Mouse (Mus musculus) embryonic facial prominence, embryonic 10.5 days (tissue): ENCODE measurements at regions not wholly inside any gene's neighbourhood (a gene's known extent, or its start where the extent isn't known, plus 50 kb on each side); places are given as distances from the start of the nearest gene placed in this dataset.

ENCODE experiments used
- DNase-seq: peaks from one replicate; pipeline ENCODE4 v3.0.0-alpha.2; 2017; ENCODE audit warnings: low spot score
- H3K27ac ChIP-seq: fragments of 300-500 bp; sonication (generic); replicated peaks from 2 replicates; pipeline ENCODE4 v1.5.1; 2016; ENCODE audit warnings: mild to moderate bottlenecking
- H3K27me3 ChIP-seq: fragments of 300-500 bp; sonication (generic); replicated peaks from 2 replicates; pipeline ENCODE4 v1.6.1; 2016; ENCODE audit warnings: low read depth, mild to moderate bottlenecking; ENCODE audit not compliant: poor library complexity, severe bottlenecking
- H3K36me3 ChIP-seq: fragments of 300-500 bp; sonication (generic); replicated peaks from 2 replicates; pipeline ENCODE4 v1.6.1; 2016; ENCODE audit warnings: mild to moderate bottlenecking, moderate library complexity
- H3K4me1 ChIP-seq: fragments of 300-500 bp; sonication (generic); 2 replicates; pipeline ENCODE4 v1.6.1; 2016
- H3K4me3 ChIP-seq: fragments of 300-500 bp; sonication (generic); 2 replicates; pipeline ENCODE4 v1.5.1; 2016; ENCODE audit warnings: mild to moderate bottlenecking, moderate library complexity
- H3K9me3 ChIP-seq: fragments of 300-500 bp; sonication (generic); 2 replicates; pipeline ENCODE4 v1.6.1; 2016; ENCODE audit warnings: mild to moderate bottlenecking
- WGBS: fragments of 180-500 bp; shearing (Covaris S2); methylation state at CpG from one replicate; pipeline ENCODE4 v1.1.7; 2016; 5-methylcytosine and 5-hydroxymethylcytosine counted together

- H3K4me1 ChIP-seq = peaks cover 15% of the 10 kb centered on the region
- no peak overlapping the region for H3K27ac ChIP-seq
- WGBS = 59% methylated on average over 6 of the region's 6 CpGs
- DNase-seq = peak; percentile 56
- no peaks in the 10 kb centered on the region for H3K27me3 ChIP-seq
- no peaks in the 10 kb centered on the region for H3K9me3 ChIP-seq
- no peak overlapping the region for H3K4me3 ChIP-seq
- H3K36me3 ChIP-seq = no peaks in the 10 kb centered on the region
These were observed 279.8 kb upstream of the Foxq1 start for GRCm38 (mm10) chr13:31276005-31276644.

- Histone ChIP-seq H3K4me1 (peaks cover 9% of the 10 kb centered on the region; the same call in 1 of the 2 replicates), H3K27me3 (0 out of 2 replicates have a peak, but pooled peaks cover 8% of the 10 kb centered on the region), H3K27ac (no peak overlapping the region), H3K9me3 (no peaks in the 10 kb centered on the region), H3K4me3 (no peak overlapping the region), H3K36me3 (no peaks in the 10 kb centered on the region)
- WGBS = 89% methylated on average over 7 of the region's 7 CpGs
- DNase-seq = no peak
These were observed 265.3 kb upstream of the Foxq1 start for GRCm38 (mm10) chr13:31290630-31291029.

DNA sequence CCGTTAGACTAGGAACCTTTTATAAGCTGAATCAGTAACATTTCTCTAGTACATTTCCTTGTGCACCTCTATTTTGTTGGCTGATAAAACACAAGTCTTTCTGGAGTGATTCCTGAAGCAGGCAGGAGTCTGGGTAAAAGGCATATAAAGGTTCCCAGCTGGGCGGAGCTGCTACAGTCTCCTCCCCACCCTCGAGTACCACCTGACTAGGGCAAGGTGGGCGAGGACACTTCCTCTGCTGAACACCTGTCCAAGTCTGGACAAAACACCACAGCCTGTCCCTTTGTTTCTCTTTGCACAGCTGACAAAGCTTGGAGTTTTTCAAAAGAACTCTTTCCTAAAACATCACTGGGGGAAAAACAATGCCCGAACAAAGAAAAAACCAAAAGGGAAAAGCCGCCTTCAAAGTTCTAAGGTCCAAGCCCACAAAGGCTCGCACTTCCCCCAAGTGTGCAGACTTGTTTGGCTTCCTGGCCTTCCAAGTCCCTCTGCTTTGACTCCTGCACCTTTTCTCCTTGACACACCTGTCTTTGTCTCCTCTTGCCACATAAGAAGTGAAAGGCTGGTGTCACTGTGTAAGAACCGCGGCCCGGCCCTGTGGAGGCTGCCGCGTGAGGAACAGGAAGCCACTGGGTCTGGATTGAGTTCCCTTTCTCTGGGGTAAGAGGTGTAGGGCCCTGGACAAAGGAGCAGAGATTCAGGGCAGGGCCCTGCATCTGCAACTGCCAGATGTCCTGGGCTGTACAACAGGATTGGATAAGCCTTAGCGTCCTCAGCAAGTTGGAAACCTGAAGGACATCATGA, 263.1 kb upstream of the Foxq1 start:
- H3K4me3 ChIP-seq = no peak overlapping the region

DNA sequence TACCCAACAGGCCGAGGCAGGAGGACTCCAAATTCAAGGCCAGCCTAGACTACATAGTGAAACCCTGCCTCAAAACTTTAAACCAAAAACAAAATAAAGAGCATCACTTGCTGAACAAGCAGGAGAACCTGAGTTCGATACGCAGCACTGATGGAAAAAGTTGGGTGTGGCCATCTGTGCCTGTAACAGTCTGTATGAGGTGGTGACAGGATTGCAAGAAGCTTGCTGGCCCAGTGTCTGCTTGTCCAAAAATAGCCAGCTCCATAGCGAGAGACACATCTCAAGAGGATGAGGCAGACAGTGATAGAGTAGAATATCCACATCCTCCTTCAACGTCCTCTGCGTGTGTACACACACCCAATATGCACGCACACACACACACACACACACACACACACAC, 261.9 kb upstream of the Foxq1 start:
- WGBS = 94% methylated on average over 7 of the region's 7 CpGs
- H3K36me3 ChIP-seq = no peaks in the 10 kb centered on the region
- no peak overlapping the region for H3K4me3 ChIP-seq
- DNase-seq = no peak
- no peak overlapping the region for H3K27ac ChIP-seq
- peaks cover 9% of the 10 kb centered on the region; the same call in 1 of the 2 replicates for H3K4me1 ChIP-seq
- 0 out of 2 replicates have a peak, but pooled peaks cover 8% of the 10 kb centered on the region for H3K27me3 ChIP-seq
- H3K9me3 ChIP-seq = no peaks in the 10 kb centered on the region

More for the DNA sequence above, 263.1 kb upstream of the Foxq1 start:
- Histone ChIP-seq H3K9me3 (no peaks in the 10 kb centered on the region), H3K36me3 (no peaks in the 10 kb centered on the region), H3K27me3 (0 out of 2 replicates have a peak, but pooled peaks cover 8% of the 10 kb centered on the region), H3K27ac (no peak overlapping the region), H3K4me1 (peaks cover 9% of the 10 kb centered on the region; the same call in 1 of the 2 replicates)
- WGBS = 86% methylated on average over 13 of the region's 13 CpGs
- DNase-seq = no peak

- Histone ChIP-seq H3K9me3 (no peaks in the 10 kb centered on the region), H3K27me3 (no peaks in the 10 kb centered on the region), H3K4me1 (no peaks in the 10 kb centered on the region), H3K4me3 (no peak overlapping the region), H3K27ac (no peak overlapping the region), H3K36me3 (no peaks in the 10 kb centered on the region)
- WGBS = 88% methylated on average over 5 of the region's 5 CpGs
- no peak for DNase-seq
These were observed 252.7 kb upstream of the Foxq1 start for GRCm38 (mm10) chr13:31303194-31303593.

DNA sequence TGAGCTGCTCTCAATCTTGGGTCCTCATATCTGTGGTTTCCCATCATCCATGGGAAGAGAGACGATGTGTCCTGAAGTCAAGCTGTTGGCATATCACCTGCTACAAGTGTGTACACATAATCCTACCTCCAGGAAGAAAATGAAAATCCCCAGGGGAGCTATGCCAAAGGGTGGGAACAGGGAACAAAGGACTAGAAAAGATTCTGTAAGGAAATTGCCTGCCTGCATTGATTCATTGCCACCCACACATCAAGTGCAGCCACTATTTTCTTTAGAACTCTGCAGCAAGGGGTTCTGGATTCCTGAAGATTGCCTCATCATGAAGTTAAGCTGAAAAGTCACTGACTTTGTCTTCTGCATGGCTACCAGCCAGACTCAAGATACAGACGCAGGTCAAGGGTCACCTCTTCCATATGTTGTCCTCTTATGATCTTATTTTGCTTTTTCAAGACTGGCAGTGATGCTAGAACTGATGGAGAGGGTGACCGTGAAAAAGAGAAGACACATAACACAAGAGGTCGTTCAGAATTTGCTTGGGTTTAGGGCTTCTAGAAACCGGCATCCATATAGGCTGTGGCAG, 251.6 kb upstream of the Foxq1 start:
- no peak overlapping the region for H3K27ac ChIP-seq
- peaks cover 6% of the 10 kb centered on the region for H3K4me1 ChIP-seq
- 82% methylated on average over 5 of the region's 5 CpGs for WGBS
- H3K27me3 ChIP-seq = no peaks in the 10 kb centered on the region
- no peaks in the 10 kb centered on the region for H3K9me3 ChIP-seq
- no peak for DNase-seq
- H3K36me3 ChIP-seq = no peaks in the 10 kb centered on the region
- no peak overlapping the region for H3K4me3 ChIP-seq

DNA sequence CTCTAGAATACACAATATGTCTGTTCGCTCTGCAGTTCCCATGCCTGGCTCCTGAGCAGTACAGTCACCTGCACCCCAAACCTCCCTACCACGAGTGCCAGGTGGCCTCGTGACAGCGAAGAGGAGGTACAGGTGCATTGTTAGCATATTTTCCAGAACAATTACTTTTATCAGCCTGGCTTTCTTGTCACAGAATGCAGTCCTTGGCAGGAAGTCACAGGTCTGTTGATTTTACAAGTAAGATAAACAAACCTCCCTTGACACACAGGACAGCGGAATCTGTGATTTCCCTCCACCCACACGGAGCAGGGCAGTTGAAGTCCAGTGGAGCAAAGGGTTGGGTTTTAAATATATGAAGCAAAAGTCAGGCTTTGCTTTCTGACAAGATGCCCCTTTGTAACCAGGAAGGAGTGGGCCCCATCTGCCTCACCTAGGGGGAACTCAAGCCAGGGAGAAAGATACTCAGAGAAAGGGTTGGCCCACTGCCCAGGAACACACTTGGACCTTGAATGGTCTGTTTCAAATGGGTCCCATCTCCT, 246.8 kb upstream of the Foxq1 start:
- no peaks in the 10 kb centered on the region for H3K27me3 ChIP-seq
- H3K36me3 ChIP-seq = no peaks in the 10 kb centered on the region
- DNase-seq = no peak
- WGBS = 65% methylated on average over 6 of the region's 6 CpGs
- H3K4me3 ChIP-seq = no peak overlapping the region
- peaks cover 14% of the 10 kb centered on the region for H3K4me1 ChIP-seq
- H3K9me3 ChIP-seq = no peaks in the 10 kb centered on the region
- no peak overlapping the region; the same call in 1 of the 2 replicates for H3K27ac ChIP-seq

DNA sequence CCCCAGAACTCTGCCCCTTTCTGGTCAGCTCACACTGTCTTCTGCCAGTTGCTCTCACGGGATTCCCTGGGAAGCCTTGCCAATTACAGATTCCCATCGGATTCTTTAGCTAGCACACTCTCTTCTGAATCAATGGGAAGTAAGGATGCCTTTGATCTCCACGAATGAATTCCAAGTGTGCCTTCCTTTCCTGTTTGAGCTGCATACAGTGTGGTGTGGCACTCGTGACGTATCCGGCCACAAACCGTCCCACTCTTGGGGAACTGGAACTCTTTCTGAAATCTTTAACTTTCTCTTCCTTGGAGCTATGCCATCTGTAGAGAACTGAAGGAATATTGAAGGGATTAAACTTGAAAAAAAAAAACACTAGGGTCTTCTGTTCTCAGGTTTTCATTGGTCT, 243.2 kb upstream of the Foxq1 start:
- Histone ChIP-seq H3K27ac (no peak overlapping the region), H3K9me3 (no peaks in the 10 kb centered on the region), H3K4me1 (peaks cover 14% of the 10 kb centered on the region), H3K36me3 (no peaks in the 10 kb centered on the region), H3K4me3 (no peak overlapping the region), H3K27me3 (no peaks in the 10 kb centered on the region)
- WGBS = 67% methylated on average over 7 of the region's 7 CpGs
- DNase-seq = no peak

DNA sequence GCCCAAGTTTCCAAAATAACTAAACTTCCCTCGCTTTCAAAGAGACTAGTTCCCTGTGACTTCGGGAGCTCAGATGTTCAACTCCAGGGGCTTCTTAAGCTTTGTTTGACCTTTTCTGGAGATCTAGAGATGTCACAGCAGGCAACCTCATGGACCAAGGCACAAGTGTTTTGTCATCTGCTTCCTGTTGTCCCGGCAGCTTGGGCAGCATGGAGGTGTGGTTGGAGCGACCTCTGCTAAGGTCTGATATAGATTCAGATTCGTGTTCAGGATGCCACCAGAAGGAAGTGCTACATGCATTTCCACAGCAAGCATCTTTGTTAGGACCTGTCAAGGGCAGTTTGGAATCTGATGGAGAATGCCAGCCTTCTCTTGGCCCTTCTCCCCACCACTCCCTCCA, 242.1 kb upstream of the Foxq1 start:
- Histone ChIP-seq H3K27ac (no peak overlapping the region), H3K4me3 (no peak overlapping the region), H3K4me1 (peaks cover 11% of the 10 kb centered on the region), H3K9me3 (no peaks in the 10 kb centered on the region), H3K27me3 (no peaks in the 10 kb centered on the region), H3K36me3 (no peaks in the 10 kb centered on the region)
- WGBS = 68% methylated on average over 5 of the region's 5 CpGs
- DNase-seq = no peak

DNA sequence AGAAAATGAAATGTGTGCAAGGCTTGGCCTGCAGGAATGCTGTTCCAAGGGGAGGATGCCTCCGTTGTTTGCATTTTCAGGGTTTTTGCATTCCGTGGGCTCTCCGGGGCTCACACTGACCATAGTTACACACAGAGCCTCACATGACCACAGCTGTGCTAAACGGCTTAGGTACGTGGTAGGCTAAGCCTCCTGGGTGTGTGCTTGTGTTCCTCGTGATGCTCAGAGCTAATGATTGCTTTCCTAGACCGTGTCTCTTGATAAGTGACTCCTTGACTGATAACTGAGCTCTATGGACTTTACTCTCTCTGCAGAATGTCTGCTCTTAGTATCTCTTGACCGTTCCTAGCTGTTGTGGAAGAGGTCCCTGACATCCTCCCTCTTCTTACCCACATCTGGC, 238.9 kb upstream of the Foxq1 start:
- H3K36me3 ChIP-seq = no peaks in the 10 kb centered on the region
- peaks cover 11% of the 10 kb centered on the region for H3K4me1 ChIP-seq
- DNase-seq = no peak
- H3K4me3 ChIP-seq = no peak overlapping the region
- 89% methylated on average over 8 of the region's 8 CpGs for WGBS
- no peak overlapping the region for H3K27ac ChIP-seq
- H3K27me3 ChIP-seq = no peaks in the 10 kb centered on the region
- no peaks in the 10 kb centered on the region for H3K9me3 ChIP-seq

DNA sequence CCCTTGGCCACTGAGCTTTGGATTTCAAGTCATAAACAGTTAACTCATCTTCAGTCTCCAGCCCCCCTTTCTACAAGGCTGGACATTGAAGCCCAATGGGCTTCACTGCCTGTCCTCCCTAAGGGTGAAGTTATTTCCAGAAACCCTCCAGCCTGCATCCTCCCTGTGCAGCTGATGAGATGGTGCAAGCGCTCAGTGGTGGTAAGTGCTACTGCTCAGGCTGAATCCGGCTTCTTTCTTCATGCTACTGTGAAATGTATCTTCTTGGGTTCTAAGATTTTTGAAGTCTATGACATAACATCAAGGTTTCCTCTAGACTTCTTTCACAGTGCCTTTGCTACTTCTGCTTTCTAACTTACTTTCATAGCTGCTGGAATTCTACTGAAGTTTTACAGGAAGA, 237.9 kb upstream of the Foxq1 start:
- WGBS = 92% methylated on average over 2 of the region's 2 CpGs
- no peak for DNase-seq
- H3K27me3 ChIP-seq = no peaks in the 10 kb centered on the region
- H3K4me3 ChIP-seq = no peak overlapping the region
- no peak overlapping the region for H3K27ac ChIP-seq
- no peaks in the 10 kb centered on the region for H3K9me3 ChIP-seq
- no peaks in the 10 kb centered on the region for H3K36me3 ChIP-seq
- H3K4me1 ChIP-seq = peaks cover 7% of the 10 kb centered on the region

DNA sequence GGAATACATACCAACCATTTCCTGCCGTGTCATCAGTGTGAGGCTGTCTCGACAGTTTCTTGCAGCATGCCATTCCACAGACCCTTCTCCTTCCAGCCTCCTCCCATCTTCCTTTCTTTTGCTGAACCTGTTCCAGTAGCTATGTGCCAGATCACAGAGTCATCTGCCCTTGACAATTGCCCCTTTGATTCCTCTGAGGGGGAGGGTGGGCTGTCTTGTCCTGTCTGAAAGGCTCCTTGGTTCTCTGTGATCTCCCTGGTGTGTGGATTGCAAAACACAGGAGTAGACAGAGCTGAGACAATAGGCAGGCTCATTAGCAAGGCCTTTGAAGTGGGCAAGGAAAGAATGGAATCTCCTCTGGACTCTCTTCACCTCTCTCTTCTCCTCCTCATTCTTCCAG, 234.5 kb upstream of the Foxq1 start:
- Histone ChIP-seq H3K27me3 (no peaks in the 10 kb centered on the region), H3K9me3 (no peaks in the 10 kb centered on the region), H3K4me3 (no peak overlapping the region), H3K27ac (no peak overlapping the region), H3K4me1 (peaks cover 3% of the 10 kb centered on the region; the same call in 1 of the 2 replicates), H3K36me3 (no peaks in the 10 kb centered on the region)
- DNase-seq = no peak
- WGBS = 42% methylated on average over 2 of the region's 2 CpGs
